Mouse (Mus musculus) heart, postnatal 0 days (tissue): ENCODE measurements around the gene Taar7e.

ENCODE experiments used
- CTCF ChIP-seq: IDR thresholded peaks from 2 replicates; pipeline ENCODE4 v1.5.1; 2016; ENCODE audit warnings: antibody characterized with exemption, control low read depth, low read depth
- EP300 ChIP-seq: IDR thresholded peaks from 2 replicates; pipeline ENCODE4 v1.6.1; 2016; ENCODE audit warnings: antibody characterized with exemption, low read depth

- TF ChIP-seq CTCF (no peak), EP300 (no peak)
These were observed at the start of gene Taar7e for GRCm38 (mm10) chr10:24037314-24037713.
